Mouse (Mus musculus) neural tube, embryonic 15.5 days (tissue): ENCODE data around the gene Psme2. TPM values are rescaled to one million over a fixed set of nuclear protein-coding genes. Genes with fewer than 3 reads are reported as not detected.
A peak's percentile ranks its signal among the peaks of the same experiment; 100 is the strongest.

Experiments
- ATAC-seq: fragments of 200-750 bp; cut with Nextera tagmentation; 2 replicates; pipeline ENCODE4 v1.8.0; 2017; ENCODE audit warnings: mild to moderate bottlenecking, moderate TSS enrichment, moderate library complexity; ENCODE audit not compliant: low FRiP score
- H3K27ac ChIP-seq: fragments of 300-500 bp; sonication (generic); replicated peaks from 2 replicates; pipeline ENCODE4 v1.5.1; 2015; ENCODE audit warnings: mild to moderate bottlenecking, inconsistent platforms
- H3K27me3 ChIP-seq: fragments of 300-500 bp; sonication (generic); replicated peaks from 2 replicates; pipeline ENCODE4 v1.6.1; 2015; ENCODE audit warnings: inconsistent platforms
- H3K36me3 ChIP-seq: fragments of 300-500 bp; sonication (generic); 2 replicates; pipeline ENCODE4 v1.6.1; 2015; ENCODE audit warnings: inconsistent platforms
- H3K4me1 ChIP-seq: fragments of 300-500 bp; sonication (generic); 2 replicates; pipeline ENCODE4 v1.6.1; 2015; ENCODE audit warnings: inconsistent platforms
- H3K4me2 ChIP-seq: fragments of 300-500 bp; sonication (generic); 2 replicates; pipeline ENCODE4 v1.6.1; 2015; ENCODE audit warnings: inconsistent platforms, mild to moderate bottlenecking, moderate library complexity
- H3K4me3 ChIP-seq: fragments of 300-500 bp; sonication (generic); replicated peaks from 2 replicates; pipeline ENCODE4 v1.5.1; 2015; ENCODE audit warnings: mild to moderate bottlenecking, inconsistent platforms
- H3K9ac ChIP-seq: fragments of 300-500 bp; sonication (generic); replicated peaks from 2 replicates; pipeline ENCODE4 v1.6.1; 2015; ENCODE audit warnings: mild to moderate bottlenecking, inconsistent platforms
- H3K9me3 ChIP-seq: fragments of 300-500 bp; sonication (generic); replicated peaks from 2 replicates; pipeline ENCODE4 v1.6.1; 2016; ENCODE audit warnings: inconsistent platforms
- WGBS: fragments of 180-500 bp; shearing (Covaris S2); methylation state at CpG from one replicate; pipeline ENCODE4 v1.1.7; 2015; ENCODE audit warnings: mixed read lengths; 5-methylcytosine and 5-hydroxymethylcytosine counted together
- polyA plus RNA-seq: library from polyadenylated mRNA; unstranded; fragments of >200 nt; fragmentation: Nextera tagmentation; extraction: Ambion mirVana; gene quantifications from 2 replicates; pipeline ENCODE4 v1.2.1, GENCODE M21; 2015

The Psme2 gene
- polyA plus RNA-seq, 1 experiment from 2014 or later = 186 TPM

DNA sequence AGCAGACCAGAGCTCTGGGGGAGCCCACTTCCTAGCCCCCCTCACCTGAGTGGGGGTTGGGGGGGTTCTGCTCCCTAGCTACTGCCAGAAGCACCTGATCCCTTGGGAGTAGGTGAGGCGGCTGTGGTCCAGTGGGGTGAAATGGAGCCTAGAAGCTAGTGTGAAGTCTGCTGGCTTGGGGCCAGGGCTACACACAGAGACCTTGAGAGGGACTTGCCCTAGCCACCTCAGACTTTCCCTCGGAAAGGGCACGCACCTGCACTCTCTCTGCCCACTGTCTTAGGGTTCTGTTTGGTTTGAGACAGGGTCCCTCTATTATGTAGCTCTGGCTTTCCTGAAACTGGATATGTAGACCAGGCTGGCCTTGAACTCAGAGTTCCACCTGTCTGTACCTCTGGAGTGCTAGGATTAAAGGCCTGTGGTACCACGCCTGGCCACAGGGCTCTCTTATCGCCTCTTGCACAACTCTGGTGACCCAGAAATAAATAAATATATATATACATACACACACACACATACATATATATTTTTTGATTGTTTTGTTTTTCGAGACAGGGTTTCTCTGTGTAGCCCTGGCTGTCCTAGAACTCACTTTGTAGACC, 12.1 kb downstream of the Psme2 start:
- Histone ChIP-seq H3K4me1 (peaks cover 18% of the 10 kb centered on the region), H3K27ac (peak overlapping the region; percentile 89), H3K36me3 (peaks cover 21% of the 10 kb centered on the region), H3K4me2 (peak overlapping the region; percentile 91), H3K9ac (peak overlapping the region; percentile 87), H3K27me3 (no peaks in the 10 kb centered on the region), H3K9me3 (no peaks in the 10 kb centered on the region), H3K4me3 (peak overlapping the region; percentile 74)
- peak; percentile 51 for ATAC-seq
- WGBS = 34% methylated on average over 6 of the region's 6 CpGs

DNA sequence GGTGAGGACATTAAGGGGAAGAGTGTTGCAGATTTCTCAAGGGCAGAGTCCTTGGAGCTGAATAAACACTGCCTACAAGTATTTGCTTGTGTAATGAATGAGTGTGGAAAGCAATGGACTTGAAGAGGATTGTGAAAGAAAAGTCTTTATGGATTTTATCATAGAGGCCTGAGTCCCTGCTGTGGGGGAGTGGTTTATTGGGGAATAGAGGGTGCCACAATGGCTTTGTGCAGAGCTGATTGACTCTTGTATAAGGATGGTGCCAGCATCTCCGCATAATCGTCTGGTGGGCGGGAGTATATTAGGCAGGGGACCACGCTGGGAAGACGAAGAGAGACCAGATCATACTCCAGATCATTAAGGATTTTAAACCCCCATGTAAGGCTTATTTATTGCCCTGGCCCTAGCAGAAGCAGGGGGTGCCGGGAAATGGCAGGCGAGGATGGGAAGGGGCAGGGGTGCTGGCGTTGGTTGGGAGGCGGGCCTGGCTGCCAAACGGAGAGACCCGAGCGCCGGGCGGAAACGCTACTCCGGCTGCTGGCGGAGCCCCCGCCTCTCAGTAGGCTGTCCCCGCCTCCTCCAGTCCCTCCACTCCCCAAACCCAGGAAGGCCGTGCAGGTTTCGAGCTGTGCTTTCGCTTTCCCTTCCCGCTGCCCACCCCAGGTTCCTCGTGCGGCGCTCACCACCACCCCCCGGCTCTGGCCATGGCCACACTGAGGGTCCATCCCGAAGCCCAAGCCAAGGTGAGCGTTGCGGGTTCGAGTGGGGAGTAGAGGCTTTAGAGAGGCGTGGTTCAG, 12.8 kb downstream of the Psme2 start, which contains the start of gene Psme1:
Gene Psme1 (plus strand): TSS at position 253 of the 797 bp plus-strand sequence.
- under 1% methylated on average over 32 of the region's 32 CpGs for WGBS
- peak; percentile 92 for ATAC-seq
- peak within 1 kb of the TSS; percentile 91 for H3K4me2 ChIP-seq
- peak within 1 kb of the TSS; percentile 89 for H3K27ac ChIP-seq
- H3K9me3 ChIP-seq = no peaks in the 10 kb centered on the region
- H3K27me3 ChIP-seq = no peaks in the 10 kb centered on the region
- H3K4me1 ChIP-seq = peaks cover 18% of the 10 kb centered on the region
- H3K9ac ChIP-seq = peak within 1 kb of the TSS; percentile 87
- peaks cover 21% of the 10 kb centered on the region for H3K36me3 ChIP-seq
- peak within 1 kb of the TSS; percentile 74 for H3K4me3 ChIP-seq

DNA sequence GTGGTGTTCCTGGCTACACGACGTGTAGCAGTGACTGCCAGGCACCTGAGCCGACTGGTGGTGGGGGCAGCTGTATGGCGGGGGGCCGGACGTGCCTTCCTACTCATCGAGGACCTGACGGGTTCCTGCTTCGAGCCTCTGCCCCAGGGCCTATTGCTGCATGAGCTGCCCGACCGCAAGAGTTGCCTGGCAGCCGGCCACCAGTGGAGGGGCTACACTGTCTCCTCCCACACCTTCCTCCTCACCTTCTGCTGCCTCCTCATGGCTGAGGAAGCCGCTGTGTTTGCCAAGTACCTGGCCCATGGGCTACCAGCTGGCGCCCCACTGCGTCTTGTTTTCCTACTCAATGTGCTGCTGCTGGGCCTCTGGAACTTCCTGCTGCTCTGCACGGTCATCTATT, 14.5 kb downstream of the Psme2 start:
- H3K9me3 ChIP-seq = no peaks in the 10 kb centered on the region
- H3K27me3 ChIP-seq = no peaks in the 10 kb centered on the region
- WGBS = 83% methylated on average over 16 of the region's 16 CpGs
- H3K4me2 ChIP-seq = no peak overlapping the region
- no peak overlapping the region for H3K4me3 ChIP-seq
- H3K27ac ChIP-seq = no peak overlapping the region
- ATAC-seq = no peak
- no peak overlapping the region for H3K9ac ChIP-seq
- H3K36me3 ChIP-seq = peaks cover 14% of the 10 kb centered on the region
- peaks cover 18% of the 10 kb centered on the region for H3K4me1 ChIP-seq

DNA sequence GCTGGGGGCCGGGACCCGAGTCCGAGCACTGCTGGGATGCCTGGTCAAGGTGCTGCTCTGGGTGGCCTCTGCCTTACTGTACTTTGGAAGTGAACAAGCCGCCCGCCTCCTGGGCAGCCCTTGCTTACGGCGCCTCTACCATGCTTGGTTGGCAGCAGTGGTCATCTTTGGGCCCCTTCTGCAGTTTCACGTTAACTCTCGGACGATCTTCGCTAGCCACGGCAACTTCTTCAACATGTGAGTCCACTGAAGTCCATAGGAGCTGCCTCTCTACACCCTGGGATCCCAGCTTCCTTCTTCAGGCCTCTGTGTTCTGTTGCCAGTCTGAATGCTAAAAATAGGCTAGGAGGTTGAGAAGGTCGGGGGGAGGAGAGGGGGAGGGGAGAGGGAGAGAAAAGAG, 15.2 kb downstream of the Psme2 start:
- WGBS = 82% methylated on average over 13 of the region's 13 CpGs
- ATAC-seq = no peak
- H3K9ac ChIP-seq = no peak overlapping the region
- H3K36me3 ChIP-seq = peaks cover 12% of the 10 kb centered on the region
- no peak overlapping the region for H3K4me2 ChIP-seq
- H3K9me3 ChIP-seq = no peaks in the 10 kb centered on the region
- H3K4me3 ChIP-seq = no peak overlapping the region
- no peak overlapping the region for H3K27ac ChIP-seq
- peaks cover 18% of the 10 kb centered on the region for H3K4me1 ChIP-seq
- H3K27me3 ChIP-seq = no peaks in the 10 kb centered on the region

DNA sequence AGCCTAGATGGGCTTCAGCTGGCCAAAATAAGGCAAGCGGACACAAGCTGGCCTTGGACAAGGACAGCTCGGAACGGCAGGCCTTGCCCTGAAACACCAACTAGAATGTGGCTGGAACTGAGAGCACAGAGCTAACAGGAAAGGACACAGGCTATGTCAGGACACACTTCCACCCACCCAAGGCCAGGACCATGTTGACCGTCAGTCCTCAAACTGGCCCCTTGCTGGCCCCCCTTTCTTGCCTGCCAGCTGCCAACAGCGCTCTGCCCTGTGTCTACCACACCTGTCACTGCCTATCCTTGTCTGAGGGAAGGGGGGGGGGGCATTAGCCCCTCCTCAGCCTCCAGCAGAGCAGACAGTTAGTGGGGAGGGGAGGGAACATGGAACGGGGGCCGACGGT, 15.6 kb downstream of the Psme2 start, which contains the start of gene Fitm1:
Gene Fitm1 (plus strand): TSS at position 316 of the 400 bp plus-strand sequence.
- no peak within 1 kb of the TSS for H3K9ac ChIP-seq
- no peak within 1 kb of the TSS for H3K4me2 ChIP-seq
- 86% methylated on average over 7 of the region's 8 CpGs for WGBS
- no peaks in the 10 kb centered on the region for H3K27me3 ChIP-seq
- no peak for ATAC-seq
- no peak within 1 kb of the TSS for H3K4me3 ChIP-seq
- H3K9me3 ChIP-seq = no peaks in the 10 kb centered on the region
- H3K4me1 ChIP-seq = peaks cover 18% of the 10 kb centered on the region
- peaks cover 12% of the 10 kb centered on the region; the same call in 1 of the 2 replicates for H3K36me3 ChIP-seq
- no peak within 1 kb of the TSS for H3K27ac ChIP-seq

DNA sequence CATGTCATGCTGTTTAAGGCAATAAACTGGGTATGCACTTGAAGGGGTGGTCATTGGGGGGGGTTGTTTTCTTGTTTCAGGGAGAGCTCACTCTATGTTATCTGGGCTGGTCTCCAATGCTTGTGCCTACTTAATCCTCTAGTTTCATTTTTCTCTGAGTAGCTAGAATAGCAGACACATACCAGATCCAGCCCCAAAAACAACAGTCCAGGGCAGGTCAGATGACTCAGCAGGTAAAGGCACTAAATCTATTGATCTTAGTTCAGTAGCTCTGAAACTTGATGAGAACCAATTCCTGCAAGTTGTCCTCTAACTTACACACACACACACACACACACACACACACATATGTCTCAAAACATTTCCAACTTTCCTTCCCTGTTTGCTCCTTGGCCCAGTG, 19.2 kb downstream of the Psme2 start:
- peaks cover 42% of the 10 kb centered on the region for H3K36me3 ChIP-seq
- H3K4me2 ChIP-seq = no peak overlapping the region
- H3K9ac ChIP-seq = no peak overlapping the region
- H3K4me1 ChIP-seq = no peaks in the 10 kb centered on the region
- no peak overlapping the region for H3K27ac ChIP-seq
- H3K4me3 ChIP-seq = no peak overlapping the region
- no peaks in the 10 kb centered on the region for H3K27me3 ChIP-seq
- H3K9me3 ChIP-seq = no peaks in the 10 kb centered on the region
- no peak for ATAC-seq

DNA sequence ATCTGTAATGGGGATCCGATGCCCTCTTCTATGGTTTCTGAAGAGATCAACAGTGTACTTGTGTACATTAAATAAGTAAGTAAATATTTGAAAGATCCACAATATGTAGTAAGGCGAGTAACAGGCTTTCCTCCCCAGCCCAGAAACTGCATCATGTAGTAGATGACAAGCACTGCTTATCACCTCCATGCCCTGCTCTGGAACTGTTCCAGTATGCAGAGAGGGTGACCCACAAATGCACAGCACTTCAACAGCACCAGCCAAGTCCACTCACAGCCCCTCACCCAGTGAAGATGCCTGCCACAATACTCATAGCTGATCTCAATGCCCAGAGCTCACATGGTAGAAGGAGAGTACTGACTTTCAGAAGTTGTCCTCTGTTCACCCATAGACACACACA, 20.3 kb downstream of the Psme2 start:
- Histone ChIP-seq H3K9me3 (no peaks in the 10 kb centered on the region), H3K4me2 (no peak overlapping the region), H3K27ac (no peak overlapping the region), H3K9ac (no peak overlapping the region), H3K36me3 (peaks cover 53% of the 10 kb centered on the region), H3K27me3 (no peaks in the 10 kb centered on the region), H3K4me1 (no peaks in the 10 kb centered on the region), H3K4me3 (no peak overlapping the region)
- 93% methylated on average over 2 of the region's 2 CpGs for WGBS
- ATAC-seq = no peak

DNA sequence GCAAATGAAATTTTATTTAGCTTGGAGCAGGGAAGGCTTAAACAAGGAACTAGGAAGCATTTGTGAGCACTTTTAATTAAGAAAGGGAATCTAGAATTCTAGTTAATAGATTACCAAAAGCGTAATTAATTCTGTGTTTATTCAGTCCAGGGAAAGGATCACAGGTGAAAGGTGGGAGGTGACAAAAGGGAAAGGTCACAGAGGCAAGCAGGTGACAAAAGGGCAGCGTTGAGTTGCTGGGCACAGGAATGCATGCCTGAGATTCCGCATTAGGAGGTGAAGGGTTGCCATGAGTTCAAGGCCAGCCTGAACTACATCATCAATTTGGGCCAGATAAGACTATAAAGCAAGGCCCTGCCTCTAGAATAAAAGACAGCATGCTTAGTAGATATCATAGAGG, 23.4 kb downstream of the Psme2 start:
- 98% methylated on average over 3 of the region's 3 CpGs for WGBS
- Histone ChIP-seq H3K9me3 (no peaks in the 10 kb centered on the region), H3K4me1 (peaks cover 6% of the 10 kb centered on the region; the same call in 1 of the 2 replicates), H3K4me3 (no peak overlapping the region), H3K27me3 (no peaks in the 10 kb centered on the region), H3K4me2 (no peak overlapping the region), H3K9ac (no peak overlapping the region), H3K36me3 (peaks cover 75% of the 10 kb centered on the region), H3K27ac (no peak overlapping the region)
- no peak for ATAC-seq

DNA sequence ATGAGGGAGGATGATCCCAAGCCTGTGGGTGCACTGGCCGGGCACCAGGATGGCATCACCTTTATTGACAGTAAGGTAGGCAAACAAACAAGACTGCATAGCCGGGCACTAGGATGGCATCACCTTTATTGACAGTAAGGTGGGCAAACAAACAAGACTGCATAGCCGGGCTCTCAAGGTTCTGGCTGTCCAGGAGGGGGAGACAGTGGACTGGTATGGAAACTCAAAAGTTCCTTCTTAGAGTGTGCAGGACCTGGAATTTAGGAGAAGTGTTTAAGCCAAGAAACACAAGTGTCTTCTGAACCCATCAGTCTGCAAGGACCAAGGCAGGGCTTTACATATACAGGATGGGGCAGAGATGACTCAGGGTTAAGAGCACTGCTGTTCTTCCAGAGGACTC, 25.2 kb downstream of the Psme2 start:
- peaks cover 72% of the 10 kb centered on the region for H3K36me3 ChIP-seq
- ATAC-seq = no peak
- no peak overlapping the region for H3K4me3 ChIP-seq

DNA sequence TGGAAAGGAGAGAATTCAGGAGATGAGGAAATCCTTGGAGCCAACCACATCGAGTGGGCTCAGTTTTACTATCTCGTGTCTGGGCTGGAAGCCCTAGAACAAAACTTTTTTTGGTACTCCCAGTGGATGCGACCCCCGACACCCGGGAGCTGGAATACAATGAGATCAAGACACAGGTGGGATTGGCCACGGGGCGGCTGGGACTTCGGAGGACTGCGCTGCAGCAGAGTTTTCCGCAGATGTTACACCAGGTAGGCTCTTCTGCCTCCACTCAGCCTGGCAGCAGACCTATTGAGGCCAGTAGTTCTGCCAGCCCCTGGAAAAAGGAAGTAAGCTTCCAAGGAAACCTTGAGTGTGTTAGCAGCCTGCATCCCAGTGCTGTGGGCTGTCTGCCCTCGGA, 27.7 kb downstream of the Psme2 start:
- H3K36me3 ChIP-seq = peaks cover 48% of the 10 kb centered on the region

More for the DNA sequence above, 25.2 kb downstream of the Psme2 start:
- Histone ChIP-seq H3K9me3 (no peaks in the 10 kb centered on the region), H3K27me3 (no peaks in the 10 kb centered on the region), H3K4me1 (peaks cover 22% of the 10 kb centered on the region), H3K9ac (no peak overlapping the region), H3K27ac (no peak overlapping the region), H3K4me2 (no peak overlapping the region)
- 92% methylated on average over 3 of the region's 3 CpGs for WGBS

DNA sequence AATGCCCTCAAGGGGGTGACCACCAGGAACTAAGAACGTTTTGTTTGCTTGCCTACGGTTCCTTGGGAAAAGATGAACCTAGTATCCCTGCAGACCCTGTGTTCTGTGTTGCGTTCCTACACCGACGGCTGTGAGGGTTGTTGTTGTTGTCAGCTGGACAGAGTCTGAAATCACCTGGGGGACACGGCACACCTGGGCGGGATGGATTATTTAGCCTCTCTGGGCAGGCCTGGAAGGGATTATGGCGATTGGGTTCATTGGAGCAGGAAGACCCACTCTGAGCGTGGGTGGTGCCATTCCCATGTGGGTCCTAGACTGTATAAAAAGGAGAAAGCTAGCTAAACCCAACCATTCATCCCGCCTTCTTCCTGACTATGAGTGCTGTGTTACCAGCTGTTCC, 29.1 kb downstream of the Psme2 start:
- Histone ChIP-seq H3K9me3 (no peaks in the 10 kb centered on the region), H3K9ac (no peak overlapping the region), H3K27ac (no peak overlapping the region), H3K4me2 (peak overlapping the region; percentile 86), H3K27me3 (no peaks in the 10 kb centered on the region), H3K4me1 (peaks cover 25% of the 10 kb centered on the region), H3K4me3 (peak overlapping the region; percentile 63; the same call in 1 of the 2 replicates), H3K36me3 (peaks cover 34% of the 10 kb centered on the region)
- no peak for ATAC-seq
- 91% methylated on average over 10 of the region's 10 CpGs for WGBS

More for the DNA sequence above, 27.7 kb downstream of the Psme2 start:
- WGBS = 94% methylated on average over 11 of the region's 11 CpGs
- no peak overlapping the region for H3K4me2 ChIP-seq
- no peaks in the 10 kb centered on the region for H3K27me3 ChIP-seq
- no peak for ATAC-seq
- no peaks in the 10 kb centered on the region for H3K9me3 ChIP-seq
- no peak overlapping the region for H3K4me3 ChIP-seq
- no peak overlapping the region for H3K27ac ChIP-seq
- H3K9ac ChIP-seq = no peak overlapping the region
- peaks cover 25% of the 10 kb centered on the region for H3K4me1 ChIP-seq
